Mouse (Mus musculus): ENCODE measurements around the gene Shisa5. TPM values are rescaled to one million over a fixed set of nuclear protein-coding genes. Genes with fewer than 3 reads are reported as not detected.

Shisa5 gene
- polyA plus RNA-seq, 1 experiment from 2014 or later = 23.2 TPM

- Histone ChIP-seq H3K9me3 (replicated peaks; ENCODE audit: control insufficient read depth, low read length) (no peaks in the 10 kb centered on the region), H3K27ac (ENCODE audit: low read length) (peak overlapping the region; percentile 51; the same call in 1 of the 2 replicates), H3K4me1 (ENCODE audit: control insufficient read depth, low read depth, low read length) (peaks cover 9% of the 10 kb centered on the region), H3K27me3 (ENCODE audit: control insufficient read depth, insufficient read depth, low read depth, low read length) (no peaks in the 10 kb centered on the region), H3K36me3 (ENCODE audit: control insufficient read depth, insufficient read depth) (no peaks in the 10 kb centered on the region), H3K4me2 (ENCODE audit: low read depth, low read length) (no peak overlapping the region), H3K9ac (ENCODE audit: low read depth, low read length) (no peak overlapping the region), H3K4me3 (ENCODE audit: low read depth, low read length) (no peak overlapping the region)
- 59% methylated on average over 19 of the region's 19 CpGs for WGBS (ENCODE audit: insufficient replicate concordance)
- no peak for ATAC-seq (ENCODE audit: low read depth)
Measured at GRCm38 (mm10) chr9:108998287-108999166, 39.8 kb upstream of the Shisa5 start.

GRCm38 (mm10) chr9:108999167-108999526, 39.2 kb upstream of the Shisa5 start:
- Histone ChIP-seq H3K9me3 (replicated peaks; ENCODE audit: control insufficient read depth, low read length) (no peaks in the 10 kb centered on the region), H3K9ac (ENCODE audit: low read depth, low read length) (no peak overlapping the region), H3K27me3 (ENCODE audit: control insufficient read depth, insufficient read depth, low read depth, low read length) (no peaks in the 10 kb centered on the region), H3K27ac (ENCODE audit: low read length) (peak overlapping the region; percentile 51; the same call in 1 of the 2 replicates), H3K4me1 (ENCODE audit: control insufficient read depth, low read depth, low read length) (peaks cover 9% of the 10 kb centered on the region), H3K36me3 (ENCODE audit: control insufficient read depth, insufficient read depth) (no peaks in the 10 kb centered on the region), H3K4me2 (ENCODE audit: low read depth, low read length) (no peak overlapping the region), H3K4me3 (ENCODE audit: low read depth, low read length) (no peak overlapping the region)
- WGBS (ENCODE audit: insufficient replicate concordance) = 21% methylated on average over 4 of the region's 4 CpGs
- peak; percentile 26; the same call in 1 of the 2 replicates for ATAC-seq (ENCODE audit: low read depth)

- H3K4me1 ChIP-seq (ENCODE audit: control insufficient read depth, low read depth, low read length) = peaks cover 4% of the 10 kb centered on the region
- ATAC-seq (ENCODE audit: low read depth) = peak; percentile 31; the same call in 1 of the 2 replicates
Measured at GRCm38 (mm10) chr9:109000726-109001125, 37.6 kb upstream of the Shisa5 start.

GRCm38 (mm10) chr9:109003201-109003600, 35.2 kb upstream of the Shisa5 start:
- no peak overlapping the region for H3K27ac ChIP-seq (ENCODE audit: low read length)
- H3K36me3 ChIP-seq (ENCODE audit: control insufficient read depth, insufficient read depth) = no peaks in the 10 kb centered on the region
- H3K4me2 ChIP-seq (ENCODE audit: low read depth, low read length) = no peak overlapping the region
- ATAC-seq (ENCODE audit: low read depth) = no peak
- H3K9ac ChIP-seq (ENCODE audit: low read depth, low read length) = no peak overlapping the region
- H3K9me3 ChIP-seq (replicated peaks; ENCODE audit: control insufficient read depth, low read length) = no peaks in the 10 kb centered on the region
- no peak overlapping the region for H3K4me3 ChIP-seq (ENCODE audit: low read depth, low read length)
- H3K4me1 ChIP-seq (ENCODE audit: control insufficient read depth, low read depth, low read length) = no peaks in the 10 kb centered on the region; the same call in 1 of the 2 replicates
- WGBS (ENCODE audit: insufficient replicate concordance) = 28% methylated on average over 2 of the region's 2 CpGs
- H3K27me3 ChIP-seq (ENCODE audit: control insufficient read depth, insufficient read depth, low read depth, low read length) = no peaks in the 10 kb centered on the region

More at GRCm38 (mm10) chr9:109000726-109001125, 37.6 kb upstream of the Shisa5 start:
- WGBS (ENCODE audit: insufficient replicate concordance) = 6% methylated on average over 3 of the region's 3 CpGs
- no peak overlapping the region for H3K4me3 ChIP-seq (ENCODE audit: low read depth, low read length)
- no peak overlapping the region for H3K4me2 ChIP-seq (ENCODE audit: low read depth, low read length)
- H3K9me3 ChIP-seq (replicated peaks; ENCODE audit: control insufficient read depth, low read length) = no peaks in the 10 kb centered on the region
- H3K9ac ChIP-seq (ENCODE audit: low read depth, low read length) = no peak overlapping the region
- no peaks in the 10 kb centered on the region for H3K27me3 ChIP-seq (ENCODE audit: control insufficient read depth, insufficient read depth, low read depth, low read length)
- no peaks in the 10 kb centered on the region for H3K36me3 ChIP-seq (ENCODE audit: control insufficient read depth, insufficient read depth)
- H3K27ac ChIP-seq (ENCODE audit: low read length) = no peak overlapping the region

GRCm38 (mm10) chr9:109007025-109007780, 31.2 kb upstream of the Shisa5 start:
- Histone ChIP-seq H3K9me3 (replicated peaks; ENCODE audit: control insufficient read depth, low read length) (no peaks in the 10 kb centered on the region), H3K4me3 (ENCODE audit: low read depth, low read length) (no peak overlapping the region), H3K4me1 (ENCODE audit: control insufficient read depth, low read depth, low read length) (peaks cover 3% of the 10 kb centered on the region), H3K9ac (ENCODE audit: low read depth, low read length) (no peak overlapping the region), H3K36me3 (ENCODE audit: control insufficient read depth, insufficient read depth) (no peaks in the 10 kb centered on the region), H3K4me2 (ENCODE audit: low read depth, low read length) (no peak overlapping the region), H3K27me3 (ENCODE audit: control insufficient read depth, insufficient read depth, low read depth, low read length) (no peaks in the 10 kb centered on the region), H3K27ac (ENCODE audit: low read length) (no peak overlapping the region)
- WGBS (ENCODE audit: insufficient replicate concordance) = 59% methylated on average over 21 of the region's 21 CpGs
- ATAC-seq (ENCODE audit: low read depth) = no peak

GRCm38 (mm10) chr9:109008081-109008480, 30.3 kb upstream of the Shisa5 start:
- Histone ChIP-seq H3K4me1 (ENCODE audit: control insufficient read depth, low read depth, low read length) (peaks cover 3% of the 10 kb centered on the region), H3K9ac (ENCODE audit: low read depth, low read length) (no peak overlapping the region), H3K27me3 (ENCODE audit: control insufficient read depth, insufficient read depth, low read depth, low read length) (no peaks in the 10 kb centered on the region), H3K4me2 (ENCODE audit: low read depth, low read length) (no peak overlapping the region), H3K9me3 (replicated peaks; ENCODE audit: control insufficient read depth, low read length) (no peaks in the 10 kb centered on the region), H3K4me3 (ENCODE audit: low read depth, low read length) (no peak overlapping the region), H3K27ac (ENCODE audit: low read length) (no peak overlapping the region), H3K36me3 (ENCODE audit: control insufficient read depth, insufficient read depth) (no peaks in the 10 kb centered on the region)
- WGBS (ENCODE audit: insufficient replicate concordance) = 79% methylated on average over 9 of the region's 9 CpGs
- no peak for ATAC-seq (ENCODE audit: low read depth)

- H3K27me3 ChIP-seq (ENCODE audit: control insufficient read depth, insufficient read depth, low read depth, low read length) = no peaks in the 10 kb centered on the region
- no peaks in the 10 kb centered on the region for H3K9me3 ChIP-seq (replicated peaks; ENCODE audit: control insufficient read depth, low read length)
- H3K4me3 ChIP-seq (ENCODE audit: low read depth, low read length) = no peak overlapping the region
- H3K27ac ChIP-seq (ENCODE audit: low read length) = no peak overlapping the region
- ATAC-seq (ENCODE audit: low read depth) = no peak
- no peak overlapping the region for H3K4me2 ChIP-seq (ENCODE audit: low read depth, low read length)
- H3K9ac ChIP-seq (ENCODE audit: low read depth, low read length) = no peak overlapping the region
- H3K4me1 ChIP-seq (ENCODE audit: control insufficient read depth, low read depth, low read length) = peaks cover 3% of the 10 kb centered on the region
- WGBS (ENCODE audit: insufficient replicate concordance) = 57% methylated on average over 10 of the region's 10 CpGs
- no peaks in the 10 kb centered on the region for H3K36me3 ChIP-seq (ENCODE audit: control insufficient read depth, insufficient read depth)
Measured at GRCm38 (mm10) chr9:109008994-109009635, 29.2 kb upstream of the Shisa5 start.

- no peaks in the 10 kb centered on the region for H3K9me3 ChIP-seq (replicated peaks; ENCODE audit: control insufficient read depth, low read length)
- H3K4me2 ChIP-seq (ENCODE audit: low read depth, low read length) = no peak overlapping the region
- WGBS (ENCODE audit: insufficient replicate concordance) = 22% methylated on average over 17 of the region's 17 CpGs
- no peaks in the 10 kb centered on the region for H3K27me3 ChIP-seq (ENCODE audit: control insufficient read depth, insufficient read depth, low read depth, low read length)
- H3K36me3 ChIP-seq (ENCODE audit: control insufficient read depth, insufficient read depth) = no peaks in the 10 kb centered on the region
- 0 out of 2 replicates have a peak overlapping the region, but pooled peaks have one; percentile 20 for H3K27ac ChIP-seq (ENCODE audit: low read length)
- ATAC-seq (ENCODE audit: low read depth) = peak; percentile 83
- H3K9ac ChIP-seq (ENCODE audit: low read depth, low read length) = no peak overlapping the region; the same call in 1 of the 2 replicates
- H3K4me3 ChIP-seq (ENCODE audit: low read depth, low read length) = no peak overlapping the region
- H3K4me1 ChIP-seq (ENCODE audit: control insufficient read depth, low read depth, low read length) = peaks cover 3% of the 10 kb centered on the region
Measured at GRCm38 (mm10) chr9:109009636-109010315, 28.6 kb upstream of the Shisa5 start.
